In genomic region chr12:79874333-79874732, GRCm38 (mm10) we compare ENCODE assay signal across 19 mouse cellular contexts.
DNase-seq lines count a peak whose midpoint lies in the region; ATAC-seq and TF ChIP-seq lines count a peak whose summit lies in the region.
"Had no signal": no experiment of that assay in that cellular context is flagged by ENCODE, and none has a peak within 500 bp of the region (broad histone marks: within the 10 kb centered on the region; RNA-seq: fewer than 3 reads in every experiment).

No protein-coding gene starts in this region.

- no peaks in the 10 kb centered on the region for H3K79me2 ChIP-seq in heart, adult 2 months (replicated peaks; ENCODE audit: control insufficient read depth, insufficient read depth, low read length)

- peak; percentile 55 for ATAC-seq in lung, postnatal 0 days
- ATAC-seq in stomach, postnatal 0 days (ENCODE audit: low FRiP score, low TSS enrichment): peak; percentile 38; the same call in 1 of the 2 replicates
- ATAC-seq: activated CD4-positive, CD25-positive, alpha-beta regulatory T cell, adult 4 months; midbrain, embryonic 15.5 days had no signal

- no peak for TF ChIP-seq EP300 in heart, adult 2 months (IDR thresholded peaks at IDR 0.05; ENCODE audit: insufficient read depth, low read depth, low read length)
- TF ChIP-seq EP300 in lung, postnatal 0 days (IDR thresholded peaks at IDR 0.05): 0 out of 2 replicates have a peak, but pooled peaks have one; percentile 16
- no peak for TF ChIP-seq EP300 in stomach, postnatal 0 days (optimal IDR thresholded peaks at IDR 0.05)

- no peaks in the 10 kb centered on the region for H3K27me3 ChIP-seq in heart, adult 2 months (ENCODE audit: control insufficient read depth, insufficient read depth, low read length)
- no peaks in the 10 kb centered on the region for H3K27me3 ChIP-seq in lung, postnatal 0 days (replicated peaks; ENCODE audit: insufficient read depth, low read length)
- no peaks in the 10 kb centered on the region for H3K27me3 ChIP-seq in stomach, postnatal 0 days (ENCODE audit: control insufficient read depth, insufficient read depth, low read length)
- no peaks in the 10 kb centered on the region for H3K27me3 ChIP-seq in kidney, adult 2 months (replicated peaks; ENCODE audit: control insufficient read depth, insufficient read depth, low read length)
- H3K27me3 ChIP-seq: hindbrain, embryonic 15.5 days; midbrain, embryonic 15.5 days had no signal

- intact Hi-C loops in heart, adult 2 months (cut with DNase I): no loop called here

- TF ChIP-seq POLR2A in heart, adult 2 months (IDR thresholded peaks at IDR 0.05; ENCODE audit: insufficient read depth, low read depth, low read length): no peak
- TF ChIP-seq POLR2A in embryonic fibroblast, embryonic 13.5 days (IDR thresholded peaks at IDR 0.05; ENCODE audit: low read depth, low read length): no peak
- TF ChIP-seq POLR2A in kidney, adult 2 months (IDR thresholded peaks at IDR 0.05; ENCODE audit: low read depth, low read length): no peak

- H3K9ac ChIP-seq in heart, adult 2 months (ENCODE audit: low read depth, low read length): no peak overlapping the region
- no peak overlapping the region for H3K9ac ChIP-seq in lung, postnatal 0 days (replicated peaks; ENCODE audit: low read depth)
- no peak overlapping the region for H3K9ac ChIP-seq in stomach, postnatal 0 days (ENCODE audit: low read length)
- H3K9ac ChIP-seq: hindbrain, embryonic 15.5 days; liver, embryonic 14.5 days; midbrain, embryonic 15.5 days had no signal

- TF ChIP-seq CTCF in heart, adult 2 months (IDR thresholded peaks at IDR 0.05): no peak
- TF ChIP-seq CTCF in lung, postnatal 0 days (IDR thresholded peaks at IDR 0.05): no peak
- TF ChIP-seq CTCF in embryonic fibroblast, embryonic 13.5 days (IDR thresholded peaks at IDR 0.05; ENCODE audit: borderline replicate concordance, insufficient read depth, low read length): no peak
- no peak for TF ChIP-seq CTCF in stomach, postnatal 0 days (IDR thresholded peaks at IDR 0.05; ENCODE audit: low read depth)
- no peak for TF ChIP-seq CTCF in kidney, adult 2 months (conservative IDR thresholded peaks at IDR 0.05; ENCODE audit: insufficient read depth, insufficient read length, low read depth, low read length)

- WGBS in heart, adult 2 months: 83% methylated on average over 2 of the region's 2 CpGs
- 28% methylated on average over 2 of the region's 2 CpGs for WGBS in lung, postnatal 0 days
- 35% methylated on average over 2 of the region's 2 CpGs for WGBS in stomach, postnatal 0 days
- WGBS in kidney, adult 2 months: 76% methylated on average over 2 of the region's 2 CpGs

- H3K27ac ChIP-seq in heart, adult 2 months: no peak overlapping the region
- H3K27ac ChIP-seq in lung, postnatal 0 days (ENCODE audit: low read length): no peak overlapping the region
- peak overlapping the region; percentile 41; the same call in 1 of the 2 replicates for H3K27ac ChIP-seq in embryonic fibroblast, embryonic 13.5 days (ENCODE audit: insufficient read depth, low read length)
- H3K27ac ChIP-seq in stomach, postnatal 0 days (replicated peaks): no peak overlapping the region
- H3K27ac ChIP-seq in kidney, adult 2 months (ENCODE audit: insufficient read depth, low read depth, low read length): no peak overlapping the region
- H3K27ac ChIP-seq: hindbrain, embryonic 15.5 days; left cerebral cortex, adult 2 months; liver, embryonic 14.5 days; midbrain, embryonic 15.5 days had no signal

- DNase-seq in heart, adult 2 months: peak; percentile 2 to 11
- no peak for DNase-seq in heart, adult 18-20 months
- peak; percentile 56 for DNase-seq in lung, postnatal 0 days (ENCODE audit: low spot score)
- DNase-seq in lung, postnatal 25 days (ENCODE audit: low spot score): no peak
- no peak for DNase-seq in stomach, postnatal 0 days (ENCODE audit: low spot score)
- no peak for DNase-seq in layer of hippocampus, adult 9-10 months (ENCODE audit: low spot score)
- DNase-seq in kidney, adult 2 months: no peak
- DNase-seq: adrenal gland, postnatal 25 days; cerebellum, adult 11 months; cerebellum, postnatal 10 days; gastrocnemius, postnatal 10 days; kidney, adult 8-10 months; left cerebral cortex, postnatal 4 days had no signal

- no peak overlapping the region for H3K4me2 ChIP-seq in lung, postnatal 0 days (replicated peaks; ENCODE audit: low read depth, low read length)
- no peak overlapping the region for H3K4me2 ChIP-seq in stomach, postnatal 0 days (replicated peaks; ENCODE audit: low read depth)
- H3K4me2 ChIP-seq: hindbrain, embryonic 15.5 days; midbrain, embryonic 15.5 days had no signal

- H3K4me3 ChIP-seq in heart, adult 2 months: no peak overlapping the region
- H3K4me3 ChIP-seq in lung, postnatal 0 days (ENCODE audit: low read depth, low read length): no peak overlapping the region
- H3K4me3 ChIP-seq in embryonic fibroblast, embryonic 13.5 days (ENCODE audit: insufficient read depth, low read length): no peak overlapping the region
- no peak overlapping the region for H3K4me3 ChIP-seq in stomach, postnatal 0 days (ENCODE audit: low read depth, low read length)
- H3K4me3 ChIP-seq in kidney, adult 2 months (ENCODE audit: insufficient read depth, low read depth, low read length): no peak overlapping the region
- H3K4me3 ChIP-seq: hindbrain, embryonic 15.5 days; left cerebral cortex, adult 2 months; midbrain, embryonic 15.5 days had no signal

- H3K4me1 ChIP-seq in heart, adult 2 months (ENCODE audit: control insufficient read depth, insufficient read depth, low read length): no peaks in the 10 kb centered on the region
- H3K4me1 ChIP-seq in lung, postnatal 0 days (ENCODE audit: insufficient read depth, low read depth, low read length): 0 out of 2 replicates have a peak, but pooled peaks cover 5% of the 10 kb centered on the region
- H3K4me1 ChIP-seq in embryonic fibroblast, embryonic 13.5 days (ENCODE audit: control insufficient read depth, insufficient read depth, low read length): peaks cover 2% of the 10 kb centered on the region; the same call in 1 of the 2 replicates
- H3K4me1 ChIP-seq in stomach, postnatal 0 days (replicated peaks; ENCODE audit: control insufficient read depth, insufficient read depth): no peaks in the 10 kb centered on the region
- no peaks in the 10 kb centered on the region for H3K4me1 ChIP-seq in kidney, adult 2 months (ENCODE audit: control insufficient read depth, insufficient read depth, low read length)

- H3K36me3 ChIP-seq in heart, adult 2 months (ENCODE audit: control insufficient read depth, insufficient read depth, low read length): 0 out of 2 replicates have a peak, but pooled peaks cover 1% of the 10 kb centered on the region
- no peaks in the 10 kb centered on the region for H3K36me3 ChIP-seq in lung, postnatal 0 days (ENCODE audit: insufficient read depth, low read length)
- no peaks in the 10 kb centered on the region for H3K36me3 ChIP-seq in stomach, postnatal 0 days (ENCODE audit: control insufficient read depth, insufficient read depth, low read length)
- H3K36me3 ChIP-seq in kidney, adult 2 months (ENCODE audit: control insufficient read depth, insufficient read depth, low read length): no peaks in the 10 kb centered on the region
- H3K36me3 ChIP-seq: hindbrain, embryonic 15.5 days; midbrain, embryonic 15.5 days had no signal

- no peaks in the 10 kb centered on the region for H3K9me3 ChIP-seq in lung, postnatal 0 days (ENCODE audit: low read length)
- H3K9me3 ChIP-seq in stomach, postnatal 0 days (ENCODE audit: control insufficient read depth, low read length): no peaks in the 10 kb centered on the region
- H3K9me3 ChIP-seq: hindbrain, embryonic 15.5 days; midbrain, embryonic 15.5 days had no signal

Comparison
In these comparisons a context has a peak if more than half of its experiments do, and no peak if none do; other contexts are left out.
1. DNase-seq: peak in heart, adult 2 months (2 of 2) and lung, postnatal 0 days (single experiment); none in heart, adult 18-20 months (0 of 2), lung, postnatal 25 days (single experiment), stomach, postnatal 0 days (single experiment), layer of hippocampus, adult 9-10 months (single experiment) and kidney, adult 2 months (single experiment).